Mouse (Mus musculus) kidney, embryonic 16.5 days (tissue): ENCODE results near the gene Arhgap8. TPM values are rescaled to one million over a fixed set of nuclear protein-coding genes. Genes with fewer than 3 reads are reported as not detected.
"Not testable (repeated sequence)": the region's sequence is repeated elsewhere in the genome, so short reads cannot be mapped to it uniquely, and the experiment has no call there.

Experiments
- ATAC-seq: fragments of 200-750 bp; cut with Nextera tagmentation; 2 replicates; pipeline ENCODE4 v1.8.0; 2017; ENCODE audit warnings: moderate TSS enrichment; ENCODE audit not compliant: low FRiP score, low TSS enrichment
- H3K27ac ChIP-seq: fragments of 300-500 bp; sonication (generic); 2 replicates; pipeline ENCODE4 v1.5.1; 2014; ENCODE audit warnings: low read length
- H3K27me3 ChIP-seq: fragments of 300-500 bp; sonication (generic); 2 replicates; pipeline ENCODE4 v1.6.1; 2014; ENCODE audit warnings: low read length, control low read depth, mixed read lengths; ENCODE audit not compliant: insufficient read depth
- H3K36me3 ChIP-seq: fragments of 300-500 bp; sonication (generic); 2 replicates; pipeline ENCODE4 v1.6.1; 2014; ENCODE audit warnings: low read length, control low read depth, mixed read lengths; ENCODE audit not compliant: insufficient read depth
- H3K4me1 ChIP-seq: fragments of 300-500 bp; sonication (generic); 2 replicates; pipeline ENCODE4 v1.6.1; 2014; ENCODE audit warnings: low read length, control low read depth, mixed read lengths; ENCODE audit not compliant: insufficient read depth
- H3K4me2 ChIP-seq: fragments of 300-500 bp; sonication (generic); replicated peaks from 2 replicates; pipeline ENCODE4 v1.6.1; 2014; ENCODE audit warnings: low read depth, low read length
- H3K4me3 ChIP-seq: fragments of 300-500 bp; sonication (generic); 2 replicates; pipeline ENCODE4 v1.5.1; 2014; ENCODE audit warnings: mild to moderate bottlenecking, low read length
- H3K9ac ChIP-seq: fragments of 300-500 bp; sonication (generic); replicated peaks from 2 replicates; pipeline ENCODE4 v1.6.1; 2014; ENCODE audit warnings: low read length
- H3K9me3 ChIP-seq: fragments of 300-500 bp; sonication (generic); 2 replicates; pipeline ENCODE4 v1.6.1; 2016; ENCODE audit warnings: low read length, control low read depth
- WGBS: fragments of 180-500 bp; shearing (Covaris S2); extraction: QIAGEN DNeasy Blood & Tissue Kit; methylation state at CpG from one replicate; pipeline ENCODE4 v1.1.7; 2014; 5-methylcytosine and 5-hydroxymethylcytosine counted together
- polyA plus RNA-seq: library from polyadenylated mRNA; unstranded; fragments of >200 nt; fragmentation: Nextera tagmentation; extraction: Ambion mirVana; gene quantifications from 2 replicates; pipeline ENCODE4 v1.2.1, GENCODE M21; 2015

Arhgap8 gene
- polyA plus RNA-seq, 1 experiment from 2014 or later: 13.8 TPM

- 7% methylated on average over 2 of the region's 2 CpGs for WGBS
- ATAC-seq: peak; percentile 31; the same call in 1 of the 2 replicates
- Histone ChIP-seq H3K4me2 (no peak overlapping the region), H3K4me1 (peaks cover 5% of the 10 kb centered on the region), H3K4me3 (no peak overlapping the region), H3K27me3 (no peaks in the 10 kb centered on the region), H3K9ac (no peak overlapping the region), H3K27ac (no peak overlapping the region), H3K36me3 (no peaks in the 10 kb centered on the region), H3K9me3 (no peaks in the 10 kb centered on the region)
These were observed 24.5 kb downstream of the Arhgap8 start for GRCm38 (mm10) chr15:84744308-84744707.

- H3K27ac ChIP-seq: no peak overlapping the region
- H3K4me1 ChIP-seq: peaks cover 5% of the 10 kb centered on the region
- WGBS: 85% methylated on average over 4 of the region's 4 CpGs
- H3K36me3 ChIP-seq: no peaks in the 10 kb centered on the region
- no peak overlapping the region for H3K4me3 ChIP-seq
- no peak overlapping the region for H3K4me2 ChIP-seq
- ATAC-seq: no peak
- no peaks in the 10 kb centered on the region for H3K9me3 ChIP-seq
- no peak overlapping the region for H3K9ac ChIP-seq
- no peaks in the 10 kb centered on the region for H3K27me3 ChIP-seq
These were observed 26.0 kb downstream of the Arhgap8 start for GRCm38 (mm10) chr15:84745831-84746230.

GRCm38 (mm10) chr15:84754987-84755386 is 35.1 kb downstream of the Arhgap8 start:
- no peaks in the 10 kb centered on the region for H3K36me3 ChIP-seq
- no peaks in the 10 kb centered on the region for H3K9me3 ChIP-seq
- H3K9ac ChIP-seq: no peak overlapping the region
- whole genome bisulfite sequencing: 23% methylated on average over 3 of the region's 3 CpGs
- no peak overlapping the region for H3K27ac ChIP-seq
- H3K4me2 ChIP-seq: no peak overlapping the region
- peaks cover 21% of the 10 kb centered on the region for H3K4me1 ChIP-seq
- no peak overlapping the region for H3K4me3 ChIP-seq
- no peak for ATAC-seq
- H3K27me3 ChIP-seq: peaks cover 4% of the 10 kb centered on the region; the same call in 1 of the 2 replicates

GRCm38 (mm10) chr15:84756426-84756825 is 36.6 kb downstream of the Arhgap8 start:
- WGBS: 3% methylated on average over 22 of the region's 22 CpGs
- Histone ChIP-seq H3K4me1 (peaks cover 21% of the 10 kb centered on the region), H3K4me2 (peak overlapping the region; percentile 60), H3K9me3 (no peaks in the 10 kb centered on the region), H3K27ac (no peak overlapping the region), H3K27me3 (peaks cover 4% of the 10 kb centered on the region; the same call in 1 of the 2 replicates), H3K9ac (peak overlapping the region; percentile 35; the same call in 1 of the 2 replicates), H3K4me3 (peak overlapping the region; percentile 32), H3K36me3 (no peaks in the 10 kb centered on the region)
- peak; percentile 46; the same call in 1 of the 2 replicates for ATAC-seq

- Histone ChIP-seq H3K9me3 (no peaks in the 10 kb centered on the region), H3K27ac (no peak overlapping the region), H3K27me3 (peaks cover 4% of the 10 kb centered on the region; the same call in 1 of the 2 replicates), H3K36me3 (no peaks in the 10 kb centered on the region), H3K4me3 (no peak overlapping the region), H3K4me2 (no peak overlapping the region), H3K9ac (no peak overlapping the region), H3K4me1 (peaks cover 23% of the 10 kb centered on the region)
- no peak for ATAC-seq
- WGBS: 50% methylated on average over 4 of the region's 4 CpGs
These were observed 38.6 kb downstream of the Arhgap8 start for GRCm38 (mm10) chr15:84758493-84758892.

GRCm38 (mm10) chr15:84762712-84763422 is 43.0 kb downstream of the Arhgap8 start:
- WGBS: 64% methylated on average over 8 of the region's 8 CpGs

GRCm38 (mm10) chr15:84763423-84763812 is 43.6 kb downstream of the Arhgap8 start:
- ATAC-seq: peak; percentile 66; the same call in 1 of the 2 replicates
- H3K9me3 ChIP-seq: no peaks in the 10 kb centered on the region
- peak overlapping the region; percentile 31 for H3K27ac ChIP-seq
- H3K4me2 ChIP-seq: no peak overlapping the region
- no peak overlapping the region for H3K9ac ChIP-seq
- H3K36me3 ChIP-seq: no peaks in the 10 kb centered on the region
- peaks cover 16% of the 10 kb centered on the region; the same call in 1 of the 2 replicates for H3K4me1 ChIP-seq
- H3K27me3 ChIP-seq: no peaks in the 10 kb centered on the region
- no peak overlapping the region for H3K4me3 ChIP-seq
- WGBS: 14% methylated on average over 7 of the region's 7 CpGs

More at GRCm38 (mm10) chr15:84762712-84763422, 43.0 kb downstream of the Arhgap8 start:
- Histone ChIP-seq H3K4me3 (no peak overlapping the region), H3K36me3 (no peaks in the 10 kb centered on the region), H3K27ac (peak overlapping the region; percentile 26; the same call in 1 of the 2 replicates), H3K4me1 (peaks cover 16% of the 10 kb centered on the region; the same call in 1 of the 2 replicates), H3K4me2 (no peak overlapping the region), H3K9me3 (no peaks in the 10 kb centered on the region), H3K27me3 (no peaks in the 10 kb centered on the region), H3K9ac (no peak overlapping the region)
- peak; percentile 64; the same call in 1 of the 2 replicates for ATAC-seq

GRCm38 (mm10) chr15:84766621-84767020 is 46.8 kb downstream of the Arhgap8 start:
- no peak overlapping the region for H3K4me2 ChIP-seq
- 41% methylated on average over 10 of the region's 10 CpGs for WGBS
- peaks cover 16% of the 10 kb centered on the region; the same call in 1 of the 2 replicates for H3K4me1 ChIP-seq
- ATAC-seq: no peak
- H3K4me3 ChIP-seq: no peak overlapping the region
- H3K27me3 ChIP-seq: no peaks in the 10 kb centered on the region
- H3K36me3 ChIP-seq: no peaks in the 10 kb centered on the region
- H3K9me3 ChIP-seq: no peaks in the 10 kb centered on the region
- H3K27ac ChIP-seq: no peak overlapping the region
- H3K9ac ChIP-seq: no peak overlapping the region

GRCm38 (mm10) chr15:84768531-84768930 is 48.7 kb downstream of the Arhgap8 start:
- H3K36me3 ChIP-seq, H3K27me3 ChIP-seq, H3K9ac ChIP-seq, H3K9me3 ChIP-seq, H3K4me1 ChIP-seq, H3K4me3 ChIP-seq, ATAC-seq, H3K27ac ChIP-seq, H3K4me2 ChIP-seq: not testable (repeated sequence)
- 68% methylated on average over 3 of the region's 4 CpGs for WGBS
